In the genomic region with DNA sequence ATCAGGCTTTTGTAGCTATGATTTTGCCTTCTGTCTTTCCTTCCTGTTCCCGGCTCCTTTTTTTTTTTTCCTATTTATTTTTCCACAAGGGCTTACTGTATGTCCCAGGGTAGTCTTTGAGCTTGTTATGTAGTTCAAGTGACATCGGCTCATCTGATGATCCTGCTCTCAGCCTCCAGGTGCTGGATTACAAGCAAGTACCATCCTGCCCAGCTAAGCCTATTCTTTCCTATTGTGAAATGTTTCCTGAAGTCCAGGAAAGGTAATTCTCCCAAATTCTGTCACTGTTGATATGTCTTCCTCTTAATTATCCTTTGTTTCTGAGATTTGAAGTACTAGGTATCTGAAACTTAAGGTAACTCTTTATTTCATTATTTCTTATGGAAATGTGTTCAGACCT, we compare ENCODE assay signal across 29 mouse cellular contexts.
"Had no signal": no experiment of that assay in that cellular context is flagged by ENCODE, and none has a peak within 500 bp of the region (broad histone marks: within the 10 kb centered on the region; RNA-seq: fewer than 3 reads in every experiment).

No protein-coding gene starts in this region.

- H3K4me2 ChIP-seq: embryonic facial prominence, embryonic 12.5 days; embryonic facial prominence, embryonic 13.5 days; embryonic facial prominence, embryonic 15.5 days; forebrain, embryonic 12.5 days; forebrain, embryonic 13.5 days; forebrain, embryonic 15.5 days; heart, embryonic 11.5 days; heart, embryonic 12.5 days had no signal

- H3K9me3 ChIP-seq: embryonic facial prominence, embryonic 10.5 days; embryonic facial prominence, embryonic 12.5 days; embryonic facial prominence, embryonic 13.5 days; embryonic facial prominence, embryonic 15.5 days; forebrain, embryonic 10.5 days; forebrain, embryonic 12.5 days; forebrain, embryonic 13.5 days; forebrain, embryonic 15.5 days; heart, embryonic 10.5 days; heart, embryonic 12.5 days had no signal

- H3K36me3 ChIP-seq: embryonic facial prominence, embryonic 12.5 days; embryonic facial prominence, embryonic 15.5 days; forebrain, embryonic 12.5 days; forebrain, embryonic 15.5 days; heart, embryonic 10.5 days had no signal

- H3K9ac ChIP-seq: embryonic facial prominence, embryonic 12.5 days; embryonic facial prominence, embryonic 13.5 days; embryonic facial prominence, embryonic 15.5 days; forebrain, embryonic 12.5 days; forebrain, embryonic 13.5 days; forebrain, embryonic 15.5 days; forebrain, postnatal 0 days; heart, embryonic 12.5 days had no signal

- ATAC-seq: forebrain, embryonic 13.5 days; forebrain, embryonic 14.5 days; forebrain, embryonic 15.5 days; forebrain, embryonic 16.5 days; forebrain, postnatal 0 days had no signal

- H3K27ac ChIP-seq: embryonic facial prominence, embryonic 10.5 days; embryonic facial prominence, embryonic 12.5 days; embryonic facial prominence, embryonic 13.5 days; embryonic facial prominence, embryonic 15.5 days; forebrain, embryonic 10.5 days; forebrain, embryonic 12.5 days; forebrain, embryonic 13.5 days; forebrain, embryonic 15.5 days; heart, adult 2 months; heart, embryonic 10.5 days had no signal

- H3K4me3 ChIP-seq: embryonic facial prominence, embryonic 10.5 days; embryonic facial prominence, embryonic 12.5 days; embryonic facial prominence, embryonic 13.5 days; embryonic facial prominence, embryonic 15.5 days; erythroblast, embryonic 14.5 days; forebrain, embryonic 10.5 days; forebrain, embryonic 12.5 days; forebrain, embryonic 13.5 days; forebrain, embryonic 15.5 days; heart, adult 2 months; heart, embryonic 10.5 days; heart, embryonic 12.5 days had no signal

- H3K27me3 ChIP-seq: embryonic facial prominence, embryonic 12.5 days; embryonic facial prominence, embryonic 13.5 days; embryonic facial prominence, embryonic 15.5 days; forebrain, embryonic 12.5 days; forebrain, embryonic 13.5 days; forebrain, embryonic 15.5 days; heart, embryonic 12.5 days had no signal

- H3K4me1 ChIP-seq: embryonic facial prominence, embryonic 10.5 days; embryonic facial prominence, embryonic 12.5 days; embryonic facial prominence, embryonic 13.5 days; embryonic facial prominence, embryonic 15.5 days; forebrain, embryonic 10.5 days; forebrain, embryonic 12.5 days; forebrain, embryonic 13.5 days; forebrain, embryonic 15.5 days; heart, embryonic 10.5 days had no signal

- DNase-seq: cerebellum, adult 18-20 months; cerebellum, adult 2 months; cerebellum, adult 8-10 months; cerebellum, adult 9-10 months; cerebellum, adult 9-11 months; cerebellum, postnatal 10 days; cerebellum, postnatal 14 days; cerebellum, postnatal 25 days; cerebellum, postnatal 36 days; embryo, embryonic 11 days; forebrain, postnatal 0 days; gastrocnemius, postnatal 10 days; gastrocnemius, postnatal 14 days; gastrocnemius, postnatal 36 days; heart, adult 2 months had no signal
